Mouse (Mus musculus) neutrophil, adult 83 days (primary cell): ENCODE results near the gene Pkdrej. TPM values are rescaled to one million over a fixed set of nuclear protein-coding genes. Genes with fewer than 3 reads are reported as not detected.

Experiments used
- total RNA-seq, 2 experiments: library from RNA; stranded (reverse); gene quantifications; one replicate each; pipeline ENCODE4 v1.2.4; 2023

The Pkdrej gene
- total RNA-seq: under 1 TPM in 1 of 2 experiments, not detected in 1; 0.15 TPM

GRCm38 (mm10) chr15:85821203-85822010, at the start of gene Pkdrej:
Gene Pkdrej (minus strand): TSS chr15:85821734.

GRCm38 (mm10) chr15:85859490-85860031, 38.0 kb upstream of the Pkdrej start, which contains the start of gene Gtse1:
Gene Gtse1 (plus strand): TSS chr15:85859745.

GRCm38 (mm10) chr15:85831954-85832590, 10.5 kb upstream of the Pkdrej start, which contains the start of gene Ttc38:
Gene Ttc38 (plus strand): TSS chr15:85832306.

GRCm38 (mm10) chr15:85811535-85812277, 9.8 kb downstream of the Pkdrej start, which contains the start of gene Cdpf1:
Gene Cdpf1 (minus strand): TSS chr15:85811697.

Other genes with a start within 250 kb of the Pkdrej start
- not detected for gene Wnt7b, start 239.3 kb downstream of the Pkdrej start, total RNA-seq
- not detected for gene Ppara, start 86.8 kb downstream of the Pkdrej start, total RNA-seq
- gene Cdpf1, start 10.0 kb downstream of the Pkdrej start, total RNA-seq: 1 to 10 TPM; 6.7 to 9.0 TPM
- 1 to 10 TPM; 6.8 to 7.5 TPM for gene Ttc38, start 10.6 kb upstream of the Pkdrej start, total RNA-seq
- 10 to 100 TPM; 15.7 to 19.8 TPM for gene Gtse1, start 38.0 kb upstream of the Pkdrej start, total RNA-seq
- 10 to 100 TPM in 1 of 2 experiments, 1 to 10 TPM in 1; 9.4 to 11.8 TPM for gene Trmu, start 57.6 kb upstream of the Pkdrej start, total RNA-seq
- gene Celsr1, start 212.0 kb upstream of the Pkdrej start, total RNA-seq: 1 to 10 TPM; 1.5 to 1.6 TPM
- 10 to 100 TPM; 19.6 to 20.2 TPM for gene Gramd4, start 236.0 kb upstream of the Pkdrej start, total RNA-seq